Mouse (Mus musculus) cerebellum, postnatal 14 days (tissue): ENCODE results near the gene Zfp986.
A peak's percentile ranks its signal among the peaks of the same experiment; 100 is the strongest.
"Not testable (repeated sequence)": the region's sequence is repeated elsewhere in the genome, so short reads cannot be mapped to it uniquely, and the experiment has no call there.

Source experiments
- DNase-seq, 2 experiments: peaks; one replicate each; pipeline ENCODE4 v3.0.0; 2021; ENCODE audit warnings: mixed read lengths in 2 of 2

The Zfp986 gene

DNA sequence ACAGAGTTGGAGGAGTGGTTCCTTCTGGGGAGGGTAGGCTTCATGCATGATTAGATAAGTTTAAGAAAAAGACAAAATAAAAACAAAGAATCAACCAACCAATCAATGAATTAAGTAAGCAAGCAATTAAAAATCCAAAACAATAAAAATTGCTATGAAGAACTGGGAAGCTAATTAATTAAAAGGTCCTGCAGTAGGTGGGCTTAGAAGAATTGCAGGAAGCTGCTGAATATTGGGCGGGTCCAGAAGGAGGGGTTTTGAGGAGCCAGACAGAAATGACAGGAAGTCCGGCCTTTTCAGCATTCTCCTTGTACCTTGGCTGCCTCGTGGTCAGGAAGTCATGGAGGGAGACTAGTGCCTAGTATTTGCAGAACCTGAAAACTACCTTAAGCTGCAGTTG is at the start of gene Zfp986:
TSS of gene Zfp986 (plus strand) at position 301 of the 400 bp plus-strand sequence.
- not testable (repeated sequence) for DNase-seq

DNA sequence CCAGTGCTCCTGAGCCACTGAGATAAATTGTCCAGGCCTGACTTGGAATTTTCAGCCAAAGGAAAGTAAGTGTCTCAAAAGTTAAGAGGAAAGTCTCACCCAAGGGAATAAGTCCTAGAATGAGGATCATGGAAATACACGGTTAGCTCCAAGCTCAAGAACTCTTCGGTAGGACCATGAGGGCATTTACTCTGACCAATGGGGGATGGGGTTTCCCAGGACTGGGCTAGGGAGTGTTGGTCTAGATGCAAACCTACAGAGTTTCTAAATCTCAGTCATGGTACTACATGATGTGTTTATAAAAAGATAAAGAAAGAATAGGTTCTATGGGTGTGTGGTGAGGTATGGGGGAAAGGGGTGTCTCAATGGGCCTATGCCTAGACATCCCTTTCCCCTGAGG is 48.6 kb upstream of the Zfp986 start:
- not testable (repeated sequence) for DNase-seq

DNA sequence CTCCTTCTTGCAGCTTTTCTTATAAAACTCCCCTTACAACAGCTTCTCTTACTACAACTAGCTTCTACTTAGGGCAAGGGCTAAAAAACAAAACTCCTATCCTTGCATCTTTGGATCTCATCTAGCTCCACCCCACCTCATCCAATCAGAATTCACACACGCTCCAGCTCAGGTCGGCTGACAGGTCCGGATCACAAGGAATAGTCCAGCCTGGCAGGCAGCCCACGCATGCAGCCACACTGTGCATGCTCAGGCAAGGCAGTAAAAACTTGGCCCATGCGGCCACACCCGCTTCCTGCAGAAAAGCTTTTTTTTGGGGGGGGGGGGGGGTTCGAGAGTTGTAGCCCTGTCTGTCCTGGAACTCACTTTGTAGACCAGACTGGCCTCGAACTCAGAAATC is 43.0 kb upstream of the Zfp986 start:
- not testable (repeated sequence) for DNase-seq

DNA sequence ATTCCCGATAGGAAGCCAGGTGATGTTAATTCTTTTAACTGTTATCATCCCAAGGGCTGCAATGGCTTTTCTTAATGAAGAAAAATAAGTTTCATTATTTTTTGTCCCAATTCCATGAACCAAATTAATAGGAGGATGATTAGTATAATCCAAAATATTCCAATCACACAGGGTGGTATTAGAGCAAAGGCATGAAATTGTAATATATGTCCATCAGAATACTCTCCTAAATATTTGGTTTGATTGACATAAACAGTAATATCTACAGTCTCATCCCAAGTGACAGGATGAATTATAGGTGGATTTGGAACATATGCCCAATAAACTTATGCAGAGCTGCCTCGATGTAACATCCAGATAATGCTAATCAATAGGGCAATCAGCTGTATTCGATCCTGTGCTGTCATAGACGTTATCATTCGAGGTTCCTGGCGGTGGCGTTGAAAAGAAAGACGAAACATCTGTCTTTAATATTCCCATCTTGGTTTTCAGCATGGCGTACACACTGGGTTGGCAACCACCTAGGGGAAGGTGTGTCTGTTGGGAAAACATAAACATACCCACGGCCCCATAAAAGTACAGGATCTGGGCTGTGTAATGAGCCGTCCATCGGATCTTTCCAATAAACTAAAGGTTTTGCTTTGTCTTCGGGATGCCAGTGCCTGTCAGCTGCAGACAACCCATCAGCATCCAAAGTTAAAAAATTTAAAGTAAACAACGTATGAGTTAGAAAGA is 37.1 kb upstream of the Zfp986 start:
- DNase-seq, result not testable (repeated sequence)

DNA sequence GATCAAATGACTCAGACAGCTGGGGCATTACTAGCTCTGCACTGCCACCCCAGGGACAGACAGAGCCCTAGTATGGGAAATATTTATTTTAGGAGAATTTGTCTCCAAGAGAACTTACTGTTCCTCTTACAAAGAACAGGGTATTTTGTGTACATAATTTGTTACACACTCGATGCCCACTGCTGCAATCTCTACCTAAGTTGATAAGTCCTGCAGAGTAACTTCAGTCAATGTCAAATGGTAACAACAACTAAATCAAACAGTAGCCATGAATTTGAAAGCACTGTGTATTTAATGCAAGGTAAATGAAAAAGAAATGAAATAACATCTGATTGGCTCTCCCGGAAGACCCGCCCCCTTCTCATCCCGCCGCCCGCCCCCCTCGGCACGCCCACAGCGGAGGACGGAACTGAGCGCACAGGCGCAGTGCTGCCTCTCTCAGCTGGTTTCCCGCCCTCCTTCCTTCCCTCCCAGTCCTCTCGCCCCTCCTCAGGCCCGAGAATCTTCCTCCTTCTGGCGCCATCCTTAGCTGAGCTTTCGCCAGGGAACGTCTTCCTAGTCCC is 32.2 kb upstream of the Zfp986 start:
- not testable (repeated sequence) for DNase-seq

DNA sequence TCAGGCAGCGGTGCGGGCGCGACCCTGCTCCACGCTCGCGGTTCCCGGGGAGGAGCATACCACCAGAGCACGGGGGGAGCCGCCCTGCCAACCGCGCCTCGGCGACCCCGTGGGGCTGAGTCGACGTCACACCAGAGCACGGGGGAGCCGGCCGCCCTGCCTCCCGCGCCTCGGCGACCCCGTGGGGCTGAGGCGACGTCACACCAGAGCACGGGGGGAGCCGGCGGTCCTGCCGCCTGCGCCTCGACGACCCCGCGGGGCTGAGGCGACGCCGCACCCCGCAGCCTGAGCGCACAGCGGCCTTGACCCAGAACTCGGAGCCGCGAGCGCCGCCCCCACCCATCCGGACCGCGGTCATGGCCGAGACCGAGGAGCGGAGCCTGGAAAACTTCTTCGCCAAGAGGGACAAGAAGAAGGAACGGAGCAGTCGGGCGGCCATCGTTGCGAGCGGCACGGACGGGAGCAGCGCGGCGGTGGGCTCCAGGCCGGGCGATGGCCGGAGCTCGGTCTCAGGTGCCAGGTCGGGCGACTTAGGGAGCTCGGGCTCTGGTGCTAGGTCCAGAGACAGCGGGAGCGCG is 31.6 kb upstream of the Zfp986 start:
- peak in 1 of 2 experiments; percentile 1 for DNase-seq

DNA sequence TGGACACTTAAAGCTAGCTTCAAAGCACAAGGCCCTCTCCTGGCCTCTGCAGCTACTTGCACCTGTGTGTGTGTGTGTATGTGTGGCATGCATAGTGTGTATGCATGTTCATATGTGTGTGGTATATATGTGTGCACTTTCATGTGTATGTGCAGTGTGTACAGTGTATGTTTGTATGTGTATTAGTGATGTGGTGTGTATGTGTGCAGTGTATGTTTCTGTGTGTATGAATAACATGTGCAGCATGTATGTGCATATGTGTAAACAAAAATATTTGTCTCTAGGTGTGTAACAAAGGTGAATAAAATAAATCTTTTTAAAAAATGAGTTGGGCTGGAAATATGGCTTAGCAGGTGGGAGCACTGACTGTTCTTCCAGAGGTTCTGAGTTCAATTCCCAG is 21.8 kb upstream of the Zfp986 start:
- not testable (repeated sequence) for DNase-seq

DNA sequence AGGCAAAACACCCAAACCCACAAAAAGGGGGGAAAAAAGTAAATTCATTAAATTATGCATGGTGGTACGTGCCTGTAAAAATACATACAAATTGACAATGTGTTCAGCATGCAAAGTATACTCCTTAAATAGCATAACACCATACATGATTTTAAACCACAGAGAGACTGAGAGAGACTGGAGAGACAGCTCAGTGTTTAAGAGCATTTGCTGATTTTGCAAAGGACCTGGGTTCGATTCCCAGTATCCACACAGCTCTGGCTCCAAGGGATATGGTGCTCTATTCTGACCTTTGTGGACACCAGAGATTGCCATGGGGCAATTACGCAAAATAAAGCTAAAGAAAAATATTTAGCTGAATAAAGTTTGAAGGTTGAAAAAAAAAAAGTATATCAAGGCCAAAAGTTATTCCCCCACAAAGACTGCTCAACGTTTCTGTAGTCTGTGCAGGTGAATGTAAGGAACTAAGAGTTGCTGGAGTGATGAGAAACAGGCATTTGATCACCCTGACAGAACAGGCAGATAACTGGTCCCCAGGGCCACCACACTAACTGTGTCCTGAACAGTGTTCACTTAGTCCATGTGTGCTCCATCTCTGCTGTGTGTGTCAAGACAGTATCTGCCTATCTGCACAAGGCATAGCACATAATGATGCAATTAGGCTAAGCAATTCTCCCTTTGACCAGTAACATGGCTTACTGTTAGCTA is 20.3 kb upstream of the Zfp986 start:
- not testable (repeated sequence) for DNase-seq

DNA sequence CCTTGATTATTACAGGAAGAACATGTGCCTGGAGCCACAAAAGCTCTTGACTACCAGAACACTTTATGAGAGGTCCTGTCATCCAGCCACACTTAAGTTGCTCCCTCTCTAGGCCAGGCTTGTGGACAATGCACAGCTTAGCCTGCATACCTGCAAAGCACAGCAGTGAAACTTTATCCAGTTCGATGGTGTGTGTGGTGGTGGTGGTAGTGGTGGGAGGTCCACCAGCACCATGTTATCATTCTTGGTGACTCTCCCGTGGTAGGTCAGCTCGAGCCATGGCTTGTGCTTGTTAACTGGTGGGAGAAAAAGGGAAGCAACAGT is 19.7 kb upstream of the Zfp986 start:
- DNase-seq, result not testable (repeated sequence)

DNA sequence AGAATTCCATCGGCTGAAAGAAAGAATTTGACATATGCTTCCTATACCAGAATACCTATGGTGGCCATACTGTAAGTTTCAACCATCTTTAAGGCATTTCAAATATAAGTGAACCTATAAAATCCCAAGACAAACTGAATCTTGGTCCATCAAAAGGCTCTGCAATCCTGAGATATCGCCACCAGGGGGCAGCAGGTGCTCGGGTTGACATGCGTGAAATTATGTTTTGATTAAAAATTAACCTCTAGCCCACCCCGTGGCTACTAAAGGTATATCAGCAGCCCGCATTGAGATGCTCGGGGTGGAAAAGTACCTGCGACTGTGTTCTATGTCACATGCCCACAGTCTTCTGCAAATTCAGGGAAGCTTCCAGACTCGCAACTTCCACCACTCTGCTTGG is 17.2 kb upstream of the Zfp986 start:
- not testable (repeated sequence) for DNase-seq

DNA sequence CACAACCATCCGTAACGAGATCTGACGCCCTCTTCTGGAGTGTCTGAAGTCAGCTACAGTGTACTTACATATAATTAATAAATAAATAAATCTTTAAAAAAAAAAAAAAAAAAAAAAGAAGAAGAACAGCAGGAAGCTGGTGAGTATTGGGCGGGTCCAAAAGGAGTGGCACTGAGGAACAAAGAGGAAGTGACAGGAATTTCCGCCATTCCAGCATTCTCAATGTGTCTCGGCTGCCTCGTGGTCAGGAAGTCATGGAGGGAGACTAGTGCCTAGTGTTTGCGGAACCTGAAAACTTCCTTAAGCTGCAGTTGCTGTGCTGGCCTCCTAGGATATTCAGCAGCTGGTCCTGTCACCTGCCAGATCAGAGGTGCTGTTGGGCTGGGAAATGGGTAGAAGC is 4.7 kb upstream of the Zfp986 start:
- DNase-seq, result not testable (repeated sequence)
